Mouse (Mus musculus) B cell, adult 62 days (primary cell): ENCODE results near the gene Tnfaip1. TPM values are rescaled to one million over a fixed set of nuclear protein-coding genes. Genes with fewer than 3 reads are reported as not detected.

Source experiments
- total RNA-seq: library from RNA; stranded (reverse); gene quantifications from 4 replicates; pipeline ENCODE4 v1.2.4, GENCODE M21; 2023

Gene Tnfaip1
- total RNA-seq = 15.5 to 17.8 TPM (median 16.7 TPM) in 4 replicates

GRCm38 (mm10) chr11:78536080-78536689, at the start of gene Tnfaip1, which contains the start of gene Ift20:
Gene Tnfaip1, minus strand, starts transcription at chr11:78536332.
Gene Ift20, plus strand, starts transcription at chr11:78536361.

GRCm38 (mm10) chr11:78550168-78551058, 14.3 kb upstream of the Tnfaip1 start, which contains the start of gene Tmem97:
Gene Tmem97, minus strand, starts transcription at chr11:78550777.

GRCm38 (mm10) chr11:78512025-78512957, 23.8 kb downstream of the Tnfaip1 start, which contains the start of the genes Tmem199 and Poldip2:
Gene Tmem199, minus strand, starts transcription at chr11:78512172.
Gene Poldip2, plus strand, starts transcription at chr11:78512193.

GRCm38 (mm10) chr11:78502909-78503650, 33.1 kb downstream of the Tnfaip1 start, which contains the start of gene Sebox:
Gene Sebox, plus strand, starts transcription at chr11:78503447.

GRCm38 (mm10) chr11:78499004-78499403, 37.1 kb downstream of the Tnfaip1 start, which contains the start of gene Vtn:
Gene Vtn, plus strand, starts transcription at chr11:78499091.

GRCm38 (mm10) chr11:78497544-78498522, 38.3 kb downstream of the Tnfaip1 start, which contains the start of gene Sarm1:
Gene Sarm1, minus strand, starts transcription at chr11:78497754.

Other genes with a start within 250 kb of the Tnfaip1 start
- gene BC030499, start 245.5 kb downstream of the Tnfaip1 start, total RNA-seq = 1.2 to 3.9 TPM (median 2.8 TPM) in 4 replicates
- 2.2 to 7.1 TPM (median 5.1 TPM) in 4 replicates for gene Spag5, start 234.8 kb downstream of the Tnfaip1 start, total RNA-seq
- gene Aldoc, start 213.4 kb downstream of the Tnfaip1 start, total RNA-seq = 29.4 to 37.0 TPM (median 32.5 TPM) in 4 replicates
- 53.5 to 55.3 TPM (median 54.2 TPM) in 4 replicates for gene Pigs, start 207.9 kb downstream of the Tnfaip1 start, total RNA-seq
- 50.8 to 68.8 TPM (median 61.6 TPM) in 4 replicates for gene Unc119, start 192.8 kb downstream of the Tnfaip1 start, total RNA-seq
- gene Foxn1, start 149.8 kb downstream of the Tnfaip1 start, total RNA-seq = not detected in 4 replicates
- not detected in 4 replicates for gene Slc13a2, start 114.1 kb downstream of the Tnfaip1 start, total RNA-seq
- gene Slc46a1, start 70.6 kb downstream of the Tnfaip1 start, total RNA-seq = 0.48 to 1.8 TPM (median 0.79 TPM) in 4 replicates
- 1.8 to 3.0 TPM (median 1.8 TPM) in 4 replicates for gene Sarm1, start 38.6 kb downstream of the Tnfaip1 start, total RNA-seq
- not detected in 4 replicates for gene Vtn, start 37.2 kb downstream of the Tnfaip1 start, total RNA-seq
- not detected in 4 replicates for gene Sebox, start 32.9 kb downstream of the Tnfaip1 start, total RNA-seq
- gene Tmem199, start 24.2 kb downstream of the Tnfaip1 start, total RNA-seq = 32.6 to 37.1 TPM (median 35.7 TPM) in 4 replicates
- 35.9 to 39.9 TPM (median 37.7 TPM) in 4 replicates for gene Poldip2, start 24.1 kb downstream of the Tnfaip1 start, total RNA-seq
- gene Ift20, start within 50 bp of the Tnfaip1 start, total RNA-seq = 21.9 to 36.4 TPM (median 30.8 TPM) in 4 replicates
- 3.9 to 7.7 TPM (median 4.4 TPM) in 4 replicates for gene Tmem97, start 14.4 kb upstream of the Tnfaip1 start, total RNA-seq
- gene Nlk, start 161.0 kb upstream of the Tnfaip1 start, total RNA-seq = 22.3 to 23.6 TPM (median 22.9 TPM) in 4 replicates
- gene Ccnq, start 215.4 kb upstream of the Tnfaip1 start, total RNA-seq = 9.2 to 14.3 TPM (median 12.4 TPM) in 4 replicates